Mouse (Mus musculus) heart, embryonic 11.5 days (tissue): ENCODE measurements around the gene Abhd4. TPM values are rescaled to one million over a fixed set of nuclear protein-coding genes. Genes with fewer than 3 reads are reported as not detected.

Experiments used
- ATAC-seq: fragments of 200-750 bp; cut with Nextera tagmentation; replicated peaks from 2 replicates; pipeline ENCODE4 v1.8.0; 2017; ENCODE audit warnings: moderate library complexity; ENCODE audit not compliant: insufficient number of reproducible peaks, low FRiP score, low TSS enrichment
- H3K27ac ChIP-seq: fragments of 300-500 bp; sonication (generic); 2 replicates; pipeline ENCODE4 v1.5.1; 2014; ENCODE audit warnings: mild to moderate bottlenecking, low read depth, low read length
- H3K27me3 ChIP-seq: fragments of 300-500 bp; sonication (generic); 2 replicates; pipeline ENCODE4 v1.6.1; 2014; ENCODE audit warnings: mild to moderate bottlenecking, low read length, mixed read lengths; ENCODE audit not compliant: control insufficient read depth, insufficient read depth
- H3K36me3 ChIP-seq: fragments of 300-500 bp; sonication (generic); 2 replicates; pipeline ENCODE4 v1.6.1; 2014; ENCODE audit warnings: mild to moderate bottlenecking, low read length, moderate library complexity, mixed read lengths; ENCODE audit not compliant: control insufficient read depth, insufficient read depth
- H3K4me1 ChIP-seq: fragments of 300-500 bp; sonication (generic); 2 replicates; pipeline ENCODE4 v1.6.1; 2014; ENCODE audit warnings: low read length; ENCODE audit not compliant: control insufficient read depth, insufficient read depth
- H3K4me2 ChIP-seq: fragments of 300-500 bp; sonication (generic); 2 replicates; pipeline ENCODE4 v1.6.1; 2014; ENCODE audit warnings: mild to moderate bottlenecking, moderate library complexity
- H3K4me3 ChIP-seq: fragments of 300-500 bp; sonication (generic); 2 replicates; pipeline ENCODE4 v1.5.1; 2014; ENCODE audit warnings: low read depth, low read length
- H3K9ac ChIP-seq: fragments of 300-500 bp; sonication (generic); 2 replicates; pipeline ENCODE4 v1.6.1; 2014; ENCODE audit warnings: mild to moderate bottlenecking, low read depth, low read length, moderate library complexity
- H3K9me3 ChIP-seq: fragments of 300-500 bp; sonication (generic); replicated peaks from 2 replicates; pipeline ENCODE4 v1.6.1; 2016; ENCODE audit warnings: low read length; ENCODE audit not compliant: control insufficient read depth
- WGBS: fragments of 180-500 bp; shearing (Covaris S2); extraction: QIAGEN DNeasy Blood & Tissue Kit; methylation state at CpG from one replicate; pipeline ENCODE4 v1.1.7; 2014; ENCODE audit not compliant: insufficient replicate concordance; 5-methylcytosine and 5-hydroxymethylcytosine counted together
- polyA plus RNA-seq: library from polyadenylated mRNA; unstranded; fragments of >200 nt; fragmentation: Nextera tagmentation; extraction: Ambion mirVana; gene quantifications from 2 replicates; pipeline ENCODE4 v1.2.1, GENCODE M21; 2014

Abhd4 gene
- polyA plus RNA-seq, 1 experiment from 2014 or later, result 97.3 TPM

GRCm38 (mm10) chr14:54258131-54258670 is 4.2 kb downstream of the Abhd4 start:
- peak overlapping the region; percentile 87 for H3K4me2 ChIP-seq
- no peaks in the 10 kb centered on the region for H3K27me3 ChIP-seq
- H3K9me3 ChIP-seq, result no peaks in the 10 kb centered on the region
- no peak overlapping the region for H3K27ac ChIP-seq
- peaks cover 6% of the 10 kb centered on the region for H3K36me3 ChIP-seq
- peaks cover 25% of the 10 kb centered on the region for H3K4me1 ChIP-seq
- no peak overlapping the region for H3K4me3 ChIP-seq
- ATAC-seq, result no peak
- no peak overlapping the region for H3K9ac ChIP-seq
- WGBS, result 53% methylated on average over 7 of the region's 7 CpGs

GRCm38 (mm10) chr14:54259003-54259721 is 5.2 kb downstream of the Abhd4 start:
- Histone ChIP-seq H3K9me3 (no peaks in the 10 kb centered on the region), H3K9ac (peak overlapping the region; percentile 82), H3K27me3 (no peaks in the 10 kb centered on the region), H3K4me2 (peak overlapping the region; percentile 87), H3K4me3 (peak overlapping the region; percentile 76), H3K36me3 (peaks cover 6% of the 10 kb centered on the region), H3K4me1 (peaks cover 26% of the 10 kb centered on the region), H3K27ac (peak overlapping the region; percentile 78)
- WGBS, result under 1% methylated on average over 35 of the region's 35 CpGs
- peak; percentile 95 for ATAC-seq

- Histone ChIP-seq H3K27ac (peak overlapping the region; percentile 78), H3K4me2 (peak overlapping the region; percentile 87), H3K9me3 (no peaks in the 10 kb centered on the region), H3K4me3 (peak overlapping the region; percentile 76), H3K36me3 (peaks cover 6% of the 10 kb centered on the region), H3K9ac (peak overlapping the region; percentile 82), H3K4me1 (peaks cover 26% of the 10 kb centered on the region), H3K27me3 (no peaks in the 10 kb centered on the region)
- no peak for ATAC-seq
- WGBS, result 21% methylated on average over 8 of the region's 8 CpGs
Measured at GRCm38 (mm10) chr14:54259722-54260085, 5.7 kb downstream of the Abhd4 start.

GRCm38 (mm10) chr14:54260196-54260595 is 6.2 kb downstream of the Abhd4 start:
- 0 out of 2 replicates have a peak overlapping the region, but pooled peaks have one; percentile 82 for H3K9ac ChIP-seq
- H3K4me2 ChIP-seq, result peak overlapping the region; percentile 87
- no peak for ATAC-seq
- H3K9me3 ChIP-seq, result no peaks in the 10 kb centered on the region
- H3K27me3 ChIP-seq, result no peaks in the 10 kb centered on the region
- peaks cover 23% of the 10 kb centered on the region for H3K4me1 ChIP-seq
- 63% methylated on average over 2 of the region's 2 CpGs for WGBS
- peak overlapping the region; percentile 76; the same call in 1 of the 2 replicates for H3K4me3 ChIP-seq
- H3K27ac ChIP-seq, result no peak overlapping the region
- H3K36me3 ChIP-seq, result peaks cover 6% of the 10 kb centered on the region

- peaks cover 6% of the 10 kb centered on the region for H3K36me3 ChIP-seq
- H3K4me1 ChIP-seq, result peaks cover 23% of the 10 kb centered on the region
- ATAC-seq, result no peak
- WGBS, result 75% methylated on average over 2 of the region's 2 CpGs
- no peaks in the 10 kb centered on the region for H3K9me3 ChIP-seq
- H3K4me2 ChIP-seq, result no peak overlapping the region
- no peak overlapping the region for H3K4me3 ChIP-seq
- no peak overlapping the region for H3K27ac ChIP-seq
- no peaks in the 10 kb centered on the region for H3K27me3 ChIP-seq
- no peak overlapping the region for H3K9ac ChIP-seq
Measured at GRCm38 (mm10) chr14:54261386-54261785, 7.4 kb downstream of the Abhd4 start.

- 86% methylated on average over 8 of the region's 8 CpGs for WGBS
- no peak for ATAC-seq
- no peak overlapping the region for H3K27ac ChIP-seq
- no peaks in the 10 kb centered on the region for H3K27me3 ChIP-seq
- no peak overlapping the region for H3K4me2 ChIP-seq
- H3K4me3 ChIP-seq, result no peak overlapping the region
- H3K4me1 ChIP-seq, result peaks cover 23% of the 10 kb centered on the region
- no peak overlapping the region for H3K9ac ChIP-seq
- peaks cover 6% of the 10 kb centered on the region for H3K36me3 ChIP-seq
- no peaks in the 10 kb centered on the region for H3K9me3 ChIP-seq
Measured at GRCm38 (mm10) chr14:54262622-54263021, 8.6 kb downstream of the Abhd4 start.

- Histone ChIP-seq H3K36me3 (peaks cover 6% of the 10 kb centered on the region), H3K9ac (no peak overlapping the region), H3K9me3 (no peaks in the 10 kb centered on the region), H3K27ac (no peak overlapping the region), H3K27me3 (no peaks in the 10 kb centered on the region), H3K4me2 (no peak overlapping the region), H3K4me1 (peaks cover 23% of the 10 kb centered on the region), H3K4me3 (no peak overlapping the region)
- 87% methylated on average over 6 of the region's 6 CpGs for WGBS
- no peak for ATAC-seq
Measured at GRCm38 (mm10) chr14:54263099-54263498, 9.1 kb downstream of the Abhd4 start.

GRCm38 (mm10) chr14:54264231-54264630 is 10.2 kb downstream of the Abhd4 start:
- WGBS, result 76% methylated on average over 7 of the region's 7 CpGs

More at GRCm38 (mm10) chr14:54264231-54264630, 10.2 kb downstream of the Abhd4 start:
- Histone ChIP-seq H3K4me3 (no peak overlapping the region), H3K36me3 (peaks cover 6% of the 10 kb centered on the region), H3K9ac (no peak overlapping the region), H3K9me3 (no peaks in the 10 kb centered on the region), H3K4me2 (no peak overlapping the region), H3K27me3 (no peaks in the 10 kb centered on the region), H3K4me1 (peaks cover 19% of the 10 kb centered on the region), H3K27ac (peak overlapping the region; percentile 38; the same call in 1 of the 2 replicates)
- no peak for ATAC-seq
